Mouse (Mus musculus) heart, postnatal 36 days (tissue): ENCODE measurements at regions not wholly inside any gene's neighbourhood (a gene's known extent, or its start where the extent isn't known, plus 50 kb on each side); places are given as distances from the start of the nearest gene placed in this dataset.

Source experiments
- DNase-seq, 2 experiments: peaks; one replicate each; pipeline ENCODE4 v3.0.0; 2021 to 2022
- intact Hi-C: fragments of 180-260 bp; cut with DNase I; formaldehyde crosslinking; loops from one replicate; pipeline ENCODE4 v1.15.1; 2025

GRCm38 (mm10) chr16:13204948-13205470, 51.3 kb upstream of the Mrtfb start:
- intact Hi-C loops: no loop called here
- DNase-seq: no peak

DNA sequence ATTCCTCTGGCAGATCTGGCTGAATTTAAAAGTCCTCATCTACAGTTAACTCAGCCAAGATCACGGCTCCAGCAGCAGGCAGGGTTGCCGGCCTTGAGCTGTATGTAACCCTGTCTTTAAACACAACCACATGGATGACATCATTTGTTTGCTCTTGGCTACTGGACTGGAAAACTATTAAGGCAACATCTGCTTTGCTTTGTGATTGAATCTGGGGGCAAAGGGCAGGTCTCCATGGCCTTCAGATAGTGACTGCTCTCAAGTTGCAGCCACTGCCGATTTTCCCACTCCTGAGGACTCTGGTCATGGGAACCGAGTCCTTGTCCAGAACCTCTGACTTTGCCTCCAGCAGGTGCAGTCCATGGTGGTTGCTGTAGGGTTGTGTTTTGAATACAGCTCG, 50.4 kb upstream of the Mrtfb start:
- peak in 1 of 2 experiments; percentile 45 for DNase-seq
- intact Hi-C loops: no loop called here
